Comparison of ENCODE assay signal across 8 mouse cellular contexts in the genomic region with DNA sequence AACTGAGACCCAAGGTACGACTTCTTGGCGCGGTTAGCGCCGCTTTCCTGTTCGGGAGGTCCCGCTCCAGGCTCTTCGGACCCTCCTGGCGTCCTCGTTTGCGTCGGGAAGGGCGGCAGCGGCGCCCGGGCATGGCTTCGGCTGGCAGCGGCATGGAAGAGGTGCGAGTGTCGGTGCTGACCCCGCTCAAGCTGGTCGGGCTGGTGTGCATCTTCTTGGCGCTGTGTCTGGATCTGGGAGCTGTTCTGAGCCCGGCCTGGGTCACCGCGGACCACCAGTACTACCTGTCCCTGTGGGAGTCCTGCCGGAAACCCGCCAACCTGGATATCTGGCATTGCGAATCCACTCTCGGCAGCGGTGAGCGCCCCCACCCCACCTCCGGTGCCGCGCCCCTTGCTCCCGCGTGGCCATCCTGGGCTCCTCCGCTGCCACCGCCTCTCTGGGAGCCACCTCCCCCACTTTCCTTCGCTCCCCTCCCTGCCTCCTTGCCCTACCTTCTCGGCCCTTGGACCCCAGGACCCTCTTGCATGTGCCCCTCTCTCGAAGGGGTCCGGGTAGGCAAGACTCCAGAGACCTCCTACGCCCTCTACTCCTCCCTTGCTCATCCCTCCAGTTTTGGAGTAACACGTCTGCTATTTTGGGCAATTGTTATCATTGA. TPM values are rescaled to one million over a fixed set of nuclear protein-coding genes. Genes with fewer than 3 reads are reported as not detected.
DNase-seq lines count a peak whose midpoint lies in the region; ATAC-seq lines count a peak whose summit lies in the region.

No protein-coding gene starts in this region.

- peak overlapping the region; percentile 55 for H3K4me3 ChIP-seq in forebrain, embryonic 14.5 days (ENCODE audit: low read depth, low read length)
- peak overlapping the region; percentile 68 for H3K4me3 ChIP-seq in hindbrain, embryonic 10.5 days
- H3K4me3 ChIP-seq in liver, embryonic 13.5 days (replicated peaks): peak overlapping the region; percentile 48

- H3K9me3 ChIP-seq in forebrain, embryonic 14.5 days (replicated peaks; ENCODE audit: control insufficient read depth, low read length): no peaks in the 10 kb centered on the region
- H3K9me3 ChIP-seq in hindbrain, embryonic 10.5 days: no peaks in the 10 kb centered on the region
- H3K9me3 ChIP-seq in liver, embryonic 13.5 days (replicated peaks): no peaks in the 10 kb centered on the region

- H3K27me3 ChIP-seq in forebrain, embryonic 14.5 days (replicated peaks; ENCODE audit: control insufficient read depth, insufficient read depth, low read length): no peaks in the 10 kb centered on the region
- no peaks in the 10 kb centered on the region for H3K27me3 ChIP-seq in hindbrain, embryonic 10.5 days (ENCODE audit: insufficient read depth, poor library complexity, severe bottlenecking)
- peaks cover 11% of the 10 kb centered on the region for H3K27me3 ChIP-seq in liver, embryonic 13.5 days

- peak overlapping the region; percentile 71 for H3K9ac ChIP-seq in forebrain, embryonic 14.5 days (ENCODE audit: low read length)
- 0 out of 2 replicates have a peak overlapping the region, but pooled peaks have one; percentile 4 for H3K9ac ChIP-seq in liver, embryonic 13.5 days

- no peaks in the 10 kb centered on the region for H3K36me3 ChIP-seq in forebrain, embryonic 14.5 days (ENCODE audit: control insufficient read depth, insufficient read depth, low read length)
- no peaks in the 10 kb centered on the region for H3K36me3 ChIP-seq in hindbrain, embryonic 10.5 days
- no peaks in the 10 kb centered on the region for H3K36me3 ChIP-seq in liver, embryonic 13.5 days

- no peaks in the 10 kb centered on the region for H3K4me1 ChIP-seq in forebrain, embryonic 14.5 days (ENCODE audit: control insufficient read depth, insufficient read depth, low read length)
- H3K4me1 ChIP-seq in hindbrain, embryonic 10.5 days (replicated peaks): peaks cover 4% of the 10 kb centered on the region; the same call in 1 of the 2 replicates
- no peaks in the 10 kb centered on the region for H3K4me1 ChIP-seq in liver, embryonic 13.5 days (replicated peaks)

- 23% methylated on average over 44 of the region's 45 CpGs for WGBS in forebrain, embryonic 14.5 days
- WGBS in hindbrain, embryonic 10.5 days: 17% methylated on average over 45 of the region's 45 CpGs
- WGBS in liver, embryonic 13.5 days (ENCODE audit: insufficient replicate concordance): 4% methylated on average over 43 of the region's 45 CpGs

- H3K4me2 ChIP-seq in forebrain, embryonic 14.5 days (ENCODE audit: low read length): peak overlapping the region; percentile 53
- H3K4me2 ChIP-seq in liver, embryonic 13.5 days: peak overlapping the region; percentile 59

- peak; percentile 57 for ATAC-seq in forebrain, embryonic 14.5 days
- no peak for ATAC-seq in liver, embryonic 13.5 days (ENCODE audit: low read depth)
- no peak for ATAC-seq in monocyte, adult 5-6 weeks (replicated peaks; ENCODE audit: insufficient number of reproducible peaks, low FRiP score, low TSS enrichment, poor library complexity, severe bottlenecking)

- H3K27ac ChIP-seq in forebrain, embryonic 14.5 days (ENCODE audit: low read depth, low read length): peak overlapping the region; percentile 71
- peak overlapping the region; percentile 91 for H3K27ac ChIP-seq in hindbrain, embryonic 10.5 days
- no peak overlapping the region for H3K27ac ChIP-seq in liver, embryonic 13.5 days

- DNase-seq in left cerebral cortex, adult 18-20 months (ENCODE audit: low spot score in 2 of 2): peak; percentile 4
- no peak for DNase-seq in left cerebral cortex, adult 9 months (ENCODE audit: low spot score in 2 of 2)
- DNase-seq in brain, adult 2 months (ENCODE audit: low read depth, low spot score): peak; percentile 11
- DNase-seq in forebrain, embryonic 14.5 days (ENCODE audit: low spot score): no peak
- no peak for DNase-seq in hindbrain, embryonic 10.5 days (ENCODE audit: low spot score)
- DNase-seq in liver, embryonic 13.5 days: no peak
- DNase-seq in right cerebral cortex, postnatal 14 days: peak; percentile 6

RNA-seq across cellular contexts. Expression of gene Tmem47, which starts 0.4 kb away (rescaled TPM):
- 10 to 100 TPM; 77.4 to 86.6 TPM for total RNA-seq in left cerebral cortex, adult 18-20 months (2021)
- 17.4 and 20.2 TPM in 2 replicates for polyA plus RNA-seq in forebrain, embryonic 14.5 days (2014; fragmentation: Nextera tagmentation; extraction: Ambion mirVana)
- polyA plus RNA-seq in hindbrain, embryonic 10.5 days (2016; fragmentation: Nextera tagmentation; extraction: Ambion mirVana): 34.9 and 45.4 TPM in 2 replicates
- polyA plus RNA-seq in liver, embryonic 13.5 days (2015; fragmentation: Nextera tagmentation; extraction: Ambion mirVana): 1.3 and 2.5 TPM in 2 replicates
- total RNA-seq in monocyte, adult 5-6 weeks (2017): not detected in 3 replicates

Comparison
In these comparisons a context has a peak if more than half of its experiments do, and no peak if none do; other contexts are left out.
1. DNase-seq: peak in left cerebral cortex, adult 18-20 months (2 of 2), brain, adult 2 months (single experiment) and right cerebral cortex, postnatal 14 days (single experiment); none in left cerebral cortex, adult 9 months (0 of 2), forebrain, embryonic 14.5 days (single experiment), hindbrain, embryonic 10.5 days (single experiment) and liver, embryonic 13.5 days (single experiment).
2. Peak in every context shown above with its lines, with median percentiles within 50 percentile points of each other: H3K4me3 ChIP-seq.